Mouse (Mus musculus): ENCODE measurements around the gene Slc19a2. TPM values are rescaled to one million over a fixed set of nuclear protein-coding genes. Genes with fewer than 3 reads are reported as not detected.
"Not testable (repeated sequence)": the region's sequence is repeated elsewhere in the genome, so short reads cannot be mapped to it uniquely, and the experiment has no call there.

Slc19a2 gene
- polyA plus RNA-seq (2017; shearing (Covaris generic)) = 1 to 10 TPM; 2.1 to 2.7 TPM

DNA sequence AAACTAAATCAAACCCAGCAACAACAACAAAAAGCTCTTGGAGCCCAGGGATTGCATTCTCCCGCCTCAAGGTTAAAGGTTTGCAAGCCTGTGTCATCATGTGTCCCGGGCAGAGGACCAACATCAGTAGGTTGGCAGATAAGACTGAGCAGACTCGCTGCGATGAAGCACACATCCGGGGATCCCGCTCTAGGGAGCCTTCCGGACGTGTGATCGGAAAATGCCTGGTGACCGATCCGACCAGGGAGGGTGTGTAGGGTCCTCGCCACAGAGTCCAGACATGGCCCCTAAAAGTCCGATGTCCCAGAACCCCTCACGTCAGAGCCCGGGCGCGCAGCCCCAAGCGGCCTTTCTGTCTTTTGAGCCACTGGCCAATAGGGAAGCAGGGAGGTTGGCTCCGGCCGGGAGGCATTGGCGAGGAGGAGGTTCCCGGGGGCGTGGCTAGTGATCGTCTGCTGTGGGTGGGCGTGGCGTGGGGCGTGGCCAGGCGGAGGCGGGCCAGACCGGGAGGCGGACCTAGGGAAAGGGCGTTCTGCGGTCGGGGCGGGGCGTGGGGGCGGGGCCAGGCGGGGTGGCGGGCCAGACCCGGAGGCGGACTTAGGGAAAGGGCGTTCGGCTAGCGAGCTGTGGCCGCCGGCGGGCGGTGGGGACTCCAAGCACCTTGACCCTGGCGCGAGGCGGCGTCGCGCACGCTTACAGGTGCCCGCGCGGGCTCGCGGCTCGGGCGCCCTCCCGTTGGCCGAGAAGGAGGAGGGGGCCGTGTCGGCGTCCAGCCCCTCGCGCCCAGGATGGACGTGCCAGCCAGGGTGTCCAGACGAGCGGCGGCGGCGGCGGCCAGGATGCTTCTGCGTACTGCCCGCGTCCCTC, at the start of gene Slc19a2:
Gene Slc19a2 (plus strand): TSS at position 582 of the 867 bp plus-strand sequence.
- ATAC-seq = peak; percentile 87

DNA sequence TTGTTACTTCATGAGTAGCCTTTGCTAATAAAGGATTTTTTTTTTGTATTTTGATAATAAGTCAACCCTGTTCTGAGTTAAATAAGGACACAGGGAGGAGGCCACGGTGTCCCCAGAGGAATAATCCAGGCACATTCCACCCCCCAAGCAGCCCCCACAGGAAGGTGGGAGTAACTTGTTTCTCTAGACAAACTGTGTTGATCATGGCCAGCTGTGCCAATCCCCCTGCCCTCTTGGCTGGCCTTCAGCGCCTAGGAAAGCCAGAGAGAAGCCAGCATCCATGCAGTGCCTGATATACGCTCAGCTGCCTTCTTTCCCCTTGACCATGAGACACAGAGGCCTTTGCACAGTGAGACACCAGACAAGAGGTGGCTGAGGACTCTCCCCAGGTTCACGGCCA, 49.3 kb upstream of the Slc19a2 start:
- no peak for ATAC-seq

DNA sequence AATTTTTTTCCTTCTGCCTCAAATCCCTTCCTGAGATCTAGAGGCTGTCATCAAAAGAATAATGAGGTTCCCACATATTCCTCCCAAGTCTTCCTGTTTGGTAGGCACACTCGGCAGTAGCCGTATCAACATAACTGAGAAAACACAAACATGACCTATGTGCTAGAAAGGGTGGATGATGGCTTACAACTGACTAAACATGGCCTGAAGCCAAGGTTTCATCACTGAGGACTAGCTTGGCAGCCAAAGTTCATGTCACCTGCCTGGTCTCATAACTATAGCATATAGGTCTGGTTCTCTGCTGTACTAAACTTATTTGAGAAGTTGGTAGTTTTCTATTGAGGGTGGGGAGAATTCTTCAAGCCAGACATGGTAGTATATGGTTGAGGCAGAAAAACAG, 40.4 kb upstream of the Slc19a2 start:
- no peak for ATAC-seq

DNA sequence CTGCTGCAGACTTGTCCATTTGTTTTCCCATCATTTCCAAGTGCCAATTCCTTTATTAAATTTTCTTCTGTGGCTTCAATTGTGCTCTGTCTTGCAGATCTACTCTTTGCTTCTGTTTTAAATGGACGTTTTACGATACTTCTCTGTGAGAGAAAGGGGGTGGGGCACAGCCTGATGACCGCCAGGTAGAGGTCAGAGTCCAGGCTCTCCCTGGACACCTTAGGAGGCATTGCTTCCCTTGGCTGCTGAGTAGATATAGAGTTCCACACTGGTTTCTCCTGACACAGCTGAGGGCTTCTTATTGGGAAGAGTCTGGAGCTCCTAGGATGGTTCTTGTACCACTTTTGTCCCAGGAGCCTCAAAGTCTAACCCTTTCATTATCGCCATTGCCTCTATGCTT, 37.9 kb upstream of the Slc19a2 start:
- ATAC-seq = no peak

DNA sequence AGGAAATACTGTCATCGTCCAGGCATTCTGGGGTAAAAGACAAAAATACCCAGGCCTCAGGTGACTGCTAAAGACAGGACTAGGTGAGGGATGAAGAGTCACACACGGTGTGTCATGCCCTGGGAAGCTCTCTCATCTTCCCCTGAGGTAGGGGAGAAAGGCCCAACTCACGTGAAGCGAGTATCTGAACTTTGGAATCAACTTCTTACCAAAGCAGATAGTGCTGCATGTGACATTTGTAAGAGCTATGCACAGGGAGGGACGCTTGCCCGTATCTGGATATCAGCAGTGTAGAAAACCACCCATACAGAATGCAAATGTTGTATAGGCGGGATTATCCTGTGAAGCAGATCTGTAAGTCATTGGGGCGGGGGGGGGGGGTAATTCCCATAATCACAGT, 36.2 kb upstream of the Slc19a2 start:
- ATAC-seq = no peak

DNA sequence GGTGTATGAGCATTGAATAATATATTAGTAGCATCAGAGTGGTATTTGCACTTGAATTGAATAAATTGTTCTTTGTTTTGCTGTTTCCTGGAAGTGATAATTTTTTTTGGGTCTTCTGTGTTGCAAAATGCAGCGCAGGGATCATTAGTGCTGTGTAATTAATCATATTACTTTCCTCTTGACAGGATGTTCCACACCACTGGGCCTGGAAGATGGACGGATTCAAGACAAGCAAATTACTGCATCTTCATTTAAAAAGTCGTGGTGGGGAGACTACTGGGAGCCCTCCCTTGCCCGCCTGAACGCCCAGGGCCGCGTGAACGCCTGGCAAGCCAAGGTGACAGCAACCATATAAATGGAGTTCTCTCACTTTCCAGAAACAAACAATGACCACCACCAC, 34.7 kb upstream of the Slc19a2 start:
- no peak for ATAC-seq

DNA sequence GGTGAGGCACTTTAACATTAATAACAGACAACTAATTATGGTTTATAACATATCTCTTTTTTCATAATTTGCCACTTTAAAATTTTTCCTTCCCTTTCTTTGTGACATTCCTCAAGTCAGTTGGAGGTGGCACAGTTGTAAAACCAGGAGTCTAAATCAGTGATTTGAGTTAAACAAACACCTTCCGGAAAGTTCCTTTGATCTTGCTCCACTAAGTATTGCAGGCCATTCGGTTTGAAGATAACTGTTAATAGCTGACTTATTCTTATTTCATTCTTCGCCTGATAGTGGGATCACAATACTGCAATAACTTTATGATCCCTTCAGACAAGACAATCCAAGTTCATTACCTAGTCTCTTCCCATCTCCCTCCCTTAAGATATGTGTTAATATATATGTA, 33.7 kb upstream of the Slc19a2 start:
- ATAC-seq = no peak

DNA sequence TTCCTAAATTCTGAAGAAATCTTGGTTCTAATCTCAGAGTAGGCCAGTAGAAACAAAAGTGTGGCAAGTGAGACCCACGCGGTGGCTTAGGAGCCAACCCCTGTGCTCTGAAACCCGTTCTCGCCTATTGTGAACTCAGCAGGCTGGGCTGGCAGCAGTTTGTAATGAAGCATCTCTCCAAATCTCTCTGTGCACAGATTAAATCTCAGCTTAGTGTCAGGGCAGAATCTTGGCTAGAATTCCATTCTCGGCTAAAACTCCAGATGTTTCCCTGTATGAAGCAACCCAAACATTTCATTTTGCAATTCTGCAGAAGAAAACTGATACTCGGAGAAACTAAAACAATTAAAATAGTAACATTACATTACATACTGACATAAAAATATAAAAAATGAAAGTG, 33.3 kb upstream of the Slc19a2 start:
- no peak for ATAC-seq

DNA sequence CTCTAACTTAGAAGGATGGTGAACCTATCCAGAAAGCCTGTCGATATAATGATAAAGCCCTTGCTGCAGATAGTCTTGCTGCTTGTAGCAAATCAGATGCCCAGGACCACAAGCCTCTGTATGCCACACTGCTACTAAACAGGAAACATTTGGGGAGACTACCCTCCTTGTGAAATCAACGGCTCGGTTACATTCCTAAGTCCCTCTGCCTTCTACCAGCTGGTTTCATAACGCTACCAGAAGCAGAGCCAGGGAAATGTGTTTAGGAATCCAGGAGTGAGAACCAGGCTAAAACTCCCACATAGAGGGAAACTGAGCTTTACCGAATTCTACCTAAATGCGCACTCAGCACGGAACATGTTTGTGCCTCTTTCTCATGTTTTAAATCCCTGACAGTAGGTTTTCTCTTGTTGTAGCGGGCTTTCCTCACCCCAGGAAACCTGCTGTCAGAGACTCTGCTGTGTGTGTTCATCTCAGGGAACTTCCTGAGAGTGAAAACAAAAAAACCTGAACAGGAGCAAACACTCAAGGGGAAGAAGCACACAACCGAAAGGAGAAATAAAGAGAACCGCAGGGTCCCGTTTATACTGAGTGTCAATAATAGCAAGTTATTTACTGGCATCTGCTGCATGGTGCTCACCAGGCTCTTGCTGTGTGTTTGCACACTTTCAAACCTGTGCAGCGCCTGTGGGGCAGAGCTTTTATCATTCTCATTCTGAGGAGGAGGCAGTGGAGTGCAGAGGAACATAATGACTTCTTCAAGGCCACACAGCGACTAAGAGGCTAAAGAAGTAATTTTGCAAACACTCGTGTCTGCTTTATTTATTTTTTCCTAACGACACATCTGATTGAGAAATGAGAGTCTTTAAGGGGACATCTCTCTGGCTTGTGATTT, 30.8 kb upstream of the Slc19a2 start:
- no peak for ATAC-seq

DNA sequence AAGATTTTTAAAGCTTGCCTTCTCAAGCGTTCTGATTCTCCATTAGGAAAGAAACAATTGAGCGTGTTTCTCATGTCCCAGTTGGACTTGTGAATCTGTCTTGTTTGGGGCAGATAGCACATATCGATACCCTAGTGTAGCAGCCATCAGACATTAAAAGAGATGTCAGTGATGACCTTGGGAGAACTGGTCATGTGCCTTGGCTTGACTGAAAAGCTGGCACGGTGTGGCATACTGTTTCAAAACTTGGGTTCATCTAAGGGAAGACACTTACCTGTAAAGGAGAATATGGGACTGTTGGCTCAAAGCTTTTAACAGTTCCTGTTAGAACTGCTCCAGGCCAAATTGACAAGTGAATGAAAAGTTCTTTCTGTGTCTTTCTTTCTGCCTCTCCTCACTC, 28.6 kb upstream of the Slc19a2 start:
- no peak for ATAC-seq

DNA sequence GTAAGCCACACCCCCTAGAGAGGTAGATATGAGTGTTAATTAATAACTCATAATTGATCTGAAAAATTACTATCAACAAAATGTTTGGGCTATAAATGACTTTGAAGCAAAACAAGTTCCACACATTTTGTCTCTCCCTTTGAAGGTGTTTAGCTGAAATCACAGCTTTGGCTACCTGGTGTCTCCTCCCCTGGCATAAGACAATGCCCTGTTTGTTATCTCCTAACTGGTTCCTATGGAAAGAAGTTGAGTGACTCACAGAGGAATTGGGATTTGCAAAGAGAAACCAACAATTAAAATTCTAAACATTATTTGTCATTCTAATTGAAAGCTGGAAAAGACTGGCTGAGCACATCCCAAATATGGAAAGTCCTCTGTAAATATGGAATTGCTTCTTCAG, 25.8 kb upstream of the Slc19a2 start:
- ATAC-seq = no peak

DNA sequence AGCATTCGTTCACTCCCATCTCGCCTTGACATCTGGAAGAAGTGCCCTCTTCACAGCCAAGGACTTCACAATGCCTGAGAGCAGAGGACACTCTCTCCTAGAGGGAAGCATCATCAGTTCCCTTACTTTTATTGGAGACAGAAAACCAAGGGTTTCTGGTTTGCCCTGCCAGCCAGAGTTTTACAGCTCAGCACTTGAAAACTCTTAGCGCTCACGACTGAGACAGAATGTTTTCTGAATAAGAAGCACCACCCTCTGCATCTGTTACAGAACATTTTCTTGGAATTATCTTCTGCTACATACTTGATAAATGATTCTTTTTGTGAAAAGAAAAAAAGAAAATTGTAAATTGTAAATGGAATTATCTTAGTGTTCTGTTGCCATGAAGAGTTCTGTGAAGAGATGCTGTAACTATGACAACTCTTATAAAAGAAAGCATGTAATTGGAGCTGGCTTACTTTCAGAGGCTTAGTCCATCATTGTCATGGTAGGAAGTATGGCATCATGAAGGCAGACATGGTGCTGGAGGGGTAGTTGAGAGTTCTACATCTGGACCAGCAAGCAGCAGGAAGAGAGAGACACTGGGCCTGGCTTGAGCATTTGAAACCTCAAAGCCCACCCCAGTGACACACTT, 16.8 kb upstream of the Slc19a2 start:
- not testable (repeated sequence) for ATAC-seq

DNA sequence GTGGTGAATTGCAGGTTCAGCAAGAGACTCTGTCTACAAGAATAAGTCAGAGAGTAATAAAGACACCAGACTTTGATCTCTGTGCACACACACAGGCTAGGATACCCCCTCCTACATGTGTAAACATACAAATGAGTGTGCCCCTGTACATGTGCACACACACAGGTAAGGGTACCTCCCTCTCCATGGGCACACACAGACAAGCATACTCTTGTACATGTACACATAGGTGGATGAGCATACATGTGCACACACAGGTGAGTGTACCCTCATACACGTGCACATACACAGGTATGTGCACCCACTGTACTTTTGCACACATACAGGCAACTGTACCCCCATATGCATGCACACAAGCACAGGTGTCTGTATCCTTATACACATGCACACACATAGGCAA, 15.4 kb upstream of the Slc19a2 start:
- ATAC-seq = no peak

DNA sequence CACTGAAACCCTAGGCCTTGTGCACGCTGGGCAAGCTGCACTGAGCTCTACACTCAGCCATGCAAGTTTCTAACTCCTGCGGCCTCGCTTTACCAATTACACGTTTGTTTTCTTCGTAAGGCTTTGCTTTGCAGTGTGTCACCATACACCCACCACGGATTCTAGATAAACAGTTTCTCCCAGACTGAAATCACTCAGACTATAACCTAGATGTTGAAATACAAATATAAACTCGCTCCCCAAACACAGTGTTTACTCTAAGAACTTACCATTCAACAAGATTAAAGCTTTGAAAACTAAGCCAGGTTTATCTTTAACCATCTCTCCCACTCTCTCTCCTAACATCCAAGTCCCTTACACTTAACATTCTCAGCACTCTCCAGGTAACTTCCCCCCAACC, 13.8 kb upstream of the Slc19a2 start:
- no peak for ATAC-seq

DNA sequence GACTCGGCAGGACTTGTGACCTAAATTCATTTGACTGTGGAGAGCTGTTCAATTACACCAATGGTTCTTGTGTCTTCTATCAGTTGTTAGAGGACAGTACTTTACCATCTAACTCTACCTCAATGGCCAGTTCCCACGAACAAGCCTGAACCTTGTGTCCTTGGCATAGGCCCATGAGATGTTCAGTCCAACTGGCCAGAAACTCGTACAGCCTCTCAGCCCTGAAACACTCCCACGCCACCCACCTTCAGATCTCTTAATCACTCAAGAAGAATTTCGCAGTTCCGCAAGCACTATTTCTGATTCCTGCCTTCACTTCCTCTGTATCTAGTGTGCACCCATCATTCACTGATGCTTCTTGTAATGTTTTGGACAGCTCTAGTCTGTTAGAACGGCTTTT, 12.8 kb upstream of the Slc19a2 start:
- ATAC-seq = no peak

DNA sequence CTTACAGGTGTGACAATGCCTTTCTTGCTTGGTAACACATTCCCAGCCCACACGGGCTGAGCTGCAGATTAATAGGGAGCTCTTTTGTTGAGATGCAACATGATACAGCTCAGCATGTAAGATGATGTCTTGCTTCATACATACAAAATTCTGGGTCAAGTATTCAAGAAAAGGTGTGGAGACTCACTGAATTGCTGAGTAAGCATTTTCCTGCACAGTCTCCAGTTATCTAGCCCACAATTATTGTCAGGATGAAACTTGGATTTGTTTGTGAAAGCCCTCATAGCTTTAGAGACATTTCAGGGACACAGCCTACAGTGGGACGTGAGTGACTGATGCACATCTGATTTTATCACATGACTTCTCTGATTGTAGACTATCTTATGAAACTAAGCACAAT, 7.4 kb upstream of the Slc19a2 start:
- no peak for ATAC-seq

DNA sequence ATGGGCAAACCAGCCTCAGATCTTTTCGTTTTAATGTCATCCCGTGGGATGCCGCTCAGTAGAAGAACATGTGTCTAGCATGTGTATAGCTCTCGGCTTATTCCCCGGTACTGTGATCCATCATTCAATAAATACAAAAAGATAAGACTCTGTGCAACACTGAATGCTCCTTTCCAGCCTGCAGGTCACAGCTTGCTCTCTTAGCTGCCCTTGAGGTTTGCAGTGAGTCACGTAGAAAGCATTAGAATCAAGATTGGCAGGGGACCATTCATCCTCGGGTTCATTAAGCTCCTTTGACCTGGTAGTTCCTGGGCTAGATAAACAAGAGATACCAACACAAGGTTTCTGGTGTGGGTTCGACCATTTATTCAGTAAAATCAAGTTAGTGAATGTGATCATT, 6.0 kb upstream of the Slc19a2 start:
- ATAC-seq = no peak

DNA sequence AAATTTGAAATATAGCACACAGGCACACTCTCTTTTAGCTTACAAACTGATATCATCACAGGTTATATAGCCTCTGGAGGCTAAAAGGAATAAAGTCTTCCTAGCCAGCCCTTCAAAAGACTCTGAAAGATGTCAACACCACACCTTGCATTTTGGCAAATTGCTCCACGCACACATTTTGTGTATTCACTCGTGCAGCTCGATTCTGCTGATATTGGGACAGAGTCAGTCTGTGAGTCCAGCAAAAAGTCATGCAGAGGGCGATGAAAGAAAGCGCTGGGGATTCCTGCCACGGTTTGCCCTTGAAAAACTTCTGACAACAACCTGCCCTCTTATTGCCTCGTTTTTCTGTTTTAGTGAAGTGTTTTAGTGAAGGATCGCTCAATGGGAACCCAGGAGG, 1.4 kb upstream of the Slc19a2 start:
- no peak for ATAC-seq

DNA sequence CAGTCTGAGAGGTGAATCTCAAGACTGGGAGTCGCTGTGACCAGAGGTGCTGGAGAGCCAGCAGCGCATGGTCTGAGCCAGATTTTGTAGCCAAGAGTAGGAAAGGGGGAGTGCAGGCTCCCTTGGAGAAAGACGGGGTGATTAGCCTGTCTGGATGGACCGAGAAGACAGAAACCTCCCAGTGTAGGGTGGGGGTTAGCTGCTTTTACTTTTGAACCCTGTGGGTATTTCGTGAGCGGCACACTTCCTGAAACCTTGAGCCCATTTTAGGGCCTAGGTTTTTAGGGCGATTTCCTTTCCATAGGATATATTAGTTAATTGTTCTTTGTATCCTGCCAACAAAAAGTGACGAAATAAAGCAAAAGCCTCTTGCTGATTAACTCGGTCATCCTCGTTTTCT, 875 bp upstream of the Slc19a2 start:
- ATAC-seq = no peak

DNA sequence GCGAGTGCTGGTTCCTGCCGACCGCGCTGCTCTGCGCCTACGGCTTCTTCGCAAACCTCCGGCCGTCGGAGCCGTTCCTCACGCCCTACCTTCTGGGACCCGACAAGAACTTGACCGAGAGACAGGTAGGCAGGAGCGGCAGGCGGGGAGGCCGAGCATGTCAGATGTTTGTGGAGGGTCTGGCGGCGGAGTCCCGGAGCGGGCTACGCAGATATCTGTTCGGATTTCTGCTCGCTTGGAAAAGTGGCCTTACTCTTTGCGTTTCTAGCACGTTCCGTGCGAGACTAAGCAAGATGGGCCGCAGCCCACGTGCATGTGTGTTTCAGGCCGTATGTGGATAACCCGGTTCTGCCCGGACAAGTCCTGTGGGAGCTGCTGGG, 476 bp downstream of the Slc19a2 start:
- peak; percentile 16 for ATAC-seq

DNA sequence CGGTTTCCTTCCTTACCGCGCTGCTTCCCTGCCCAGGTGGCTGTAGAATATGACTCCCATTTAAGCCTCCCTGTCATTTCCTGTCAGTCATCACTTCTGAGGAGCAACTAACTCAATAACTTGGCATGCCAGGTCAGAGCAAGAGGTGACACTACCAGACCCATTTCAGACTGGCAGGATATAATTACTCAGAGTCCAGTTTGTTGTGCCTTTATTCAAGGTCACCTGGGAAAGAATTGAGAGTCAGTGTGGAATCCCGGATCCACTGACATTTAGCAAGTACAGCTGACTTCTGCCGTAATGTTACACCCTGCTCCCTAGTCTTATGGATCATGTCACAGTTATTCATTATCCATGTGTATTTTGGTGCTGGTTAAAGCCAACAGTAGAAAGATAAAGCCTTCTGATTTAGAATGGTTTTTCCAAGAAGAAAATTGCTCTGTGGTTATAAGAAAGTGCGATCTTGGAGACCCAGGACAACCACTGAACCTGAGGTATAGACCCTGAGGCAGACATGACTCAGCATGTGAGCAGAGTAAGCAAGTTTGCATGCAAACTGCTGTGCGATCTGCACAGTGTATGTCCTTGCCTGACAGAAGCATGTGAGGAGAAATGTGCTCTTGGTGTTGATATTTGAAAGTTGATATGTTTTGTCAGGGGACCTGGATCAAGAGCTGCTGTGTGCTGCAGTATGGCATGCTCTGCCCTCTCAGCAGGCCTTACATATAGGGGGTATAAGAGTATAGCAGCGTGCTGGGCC, 1.7 kb downstream of the Slc19a2 start:
- no peak for ATAC-seq

DNA sequence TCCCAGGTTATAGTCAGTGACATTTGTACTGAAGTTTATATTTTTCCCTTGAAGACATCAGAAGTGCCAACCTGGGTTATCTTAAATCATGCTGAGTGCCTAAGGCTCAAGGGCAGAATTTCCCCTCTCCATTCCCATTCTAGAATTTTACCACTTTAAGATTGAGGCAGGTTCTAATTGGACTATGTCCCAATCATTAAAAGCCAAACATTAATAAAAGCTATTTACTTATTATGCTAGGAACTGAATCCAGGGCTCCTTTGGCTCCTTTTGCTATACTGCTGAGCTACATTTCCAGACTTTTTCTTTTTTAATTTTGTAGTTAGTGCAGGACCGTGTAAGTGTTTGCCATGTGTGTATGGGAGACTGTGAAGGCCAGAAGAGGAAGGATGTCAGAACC, 2.6 kb downstream of the Slc19a2 start:
- ATAC-seq = no peak

DNA sequence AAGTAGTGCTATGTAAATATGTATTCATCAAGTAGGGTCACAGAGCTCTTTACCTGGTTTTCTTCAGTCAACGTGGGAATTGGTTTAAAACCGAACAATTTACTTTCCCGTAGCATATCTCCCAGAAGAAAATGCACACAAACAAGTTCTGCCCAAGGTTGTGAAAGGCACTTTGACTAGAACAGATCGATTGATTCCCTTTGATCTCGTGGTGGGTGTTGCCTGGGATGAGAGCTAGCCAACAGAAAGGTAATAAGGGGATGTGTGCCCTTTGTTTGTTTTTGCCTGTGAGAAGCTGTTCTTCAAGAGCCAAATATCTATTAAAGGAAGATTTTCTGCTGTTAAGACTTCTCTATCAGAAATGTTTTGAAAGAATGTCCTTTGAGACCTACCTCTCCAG, 3.7 kb downstream of the Slc19a2 start:
- ATAC-seq = no peak

Data from activated CD4-positive, CD25-positive, alpha-beta regulatory T cell, adult 4 months (primary cell).